Mouse (Mus musculus) G1E (cell line): ENCODE measurements around the gene Plg.

ENCODE experiments used
- CTCF ChIP-seq: IDR thresholded peaks from 2 replicates; pipeline ENCODE4 v1.5.1; 2012; ENCODE audit warnings: low read depth, low read length, inconsistent platforms, mixed read lengths
- TAL1 ChIP-seq: conservative IDR thresholded peaks from 2 replicates; pipeline ENCODE4 v1.6.1; 2012; ENCODE audit warnings: low read depth, low read length, inconsistent platforms, mixed read lengths

GRCm38 (mm10) chr17:12364426-12364735 lies 14.0 kb upstream of the Plg start:
- no peak for TF ChIP-seq TAL1
- TF ChIP-seq CTCF = no peak
